Mouse (Mus musculus) retina, postnatal 1 day (tissue): ENCODE results near the gene Pax3.

Source experiments
- DNase-seq: peaks from one replicate; pipeline ENCODE4 v3.0.0-alpha.2; 2012

Pax3 gene

GRCm38 (mm10) chr1:78171671-78172070 lies 25.3 kb downstream of the Pax3 start:
- DNase-seq: peak; percentile 64

GRCm38 (mm10) chr1:78170771-78171170 lies 26.2 kb downstream of the Pax3 start:
- no peak for DNase-seq

GRCm38 (mm10) chr1:78168796-78169195 lies 28.1 kb downstream of the Pax3 start:
- no peak for DNase-seq

GRCm38 (mm10) chr1:78167577-78168286 lies 29.2 kb downstream of the Pax3 start:
- DNase-seq: peak; percentile 82

- no peak for DNase-seq
These were observed 35.2 kb downstream of the Pax3 start for GRCm38 (mm10) chr1:78161745-78162144.

- no peak for DNase-seq
These were observed 39.0 kb downstream of the Pax3 start for GRCm38 (mm10) chr1:78157930-78158329.

- DNase-seq: no peak
These were observed 41.1 kb downstream of the Pax3 start for GRCm38 (mm10) chr1:78155796-78156195.

GRCm38 (mm10) chr1:78148011-78148623 lies 48.8 kb downstream of the Pax3 start:
- DNase-seq: no peak

GRCm38 (mm10) chr1:78143403-78143802 lies 53.5 kb downstream of the Pax3 start:
- DNase-seq: no peak

GRCm38 (mm10) chr1:78142912-78143311 lies 54.0 kb downstream of the Pax3 start:
- DNase-seq: no peak

- DNase-seq: peak; percentile 84
These were observed 55.0 kb downstream of the Pax3 start for GRCm38 (mm10) chr1:78141741-78142501.

GRCm38 (mm10) chr1:78141314-78141713 lies 55.6 kb downstream of the Pax3 start:
- DNase-seq: no peak

GRCm38 (mm10) chr1:78140505-78141303 lies 56.2 kb downstream of the Pax3 start:
- peak; percentile 79 for DNase-seq

GRCm38 (mm10) chr1:78139287-78139686 lies 57.6 kb downstream of the Pax3 start:
- DNase-seq: peak; percentile 29

- DNase-seq: no peak
These were observed 67.7 kb downstream of the Pax3 start for GRCm38 (mm10) chr1:78129267-78129666.

GRCm38 (mm10) chr1:78119899-78120560 lies 76.9 kb downstream of the Pax3 start:
- no peak for DNase-seq

- no peak for DNase-seq
These were observed 80.9 kb downstream of the Pax3 start for GRCm38 (mm10) chr1:78116046-78116445.

GRCm38 (mm10) chr1:78110311-78110710 lies 86.6 kb downstream of the Pax3 start:
- DNase-seq: no peak

GRCm38 (mm10) chr1:78103511-78103910 lies 93.4 kb downstream of the Pax3 start:
- peak; percentile 78 for DNase-seq

GRCm38 (mm10) chr1:78093619-78094018 lies 103.3 kb downstream of the Pax3 start:
- DNase-seq: no peak

- DNase-seq: no peak
These were observed 108.3 kb downstream of the Pax3 start for GRCm38 (mm10) chr1:78088646-78089045.

GRCm38 (mm10) chr1:78081761-78082160 lies 115.2 kb downstream of the Pax3 start:
- DNase-seq: no peak
